Mouse (Mus musculus) myocyte (in vitro differentiated cells): Measurements from ENCODE around the gene Mcl1.

Source experiments
- E2F4 ChIP-seq: IDR thresholded peaks from one replicate; pipeline ENCODE4 v1.6.1; 2011; ENCODE audit warnings: mild to moderate bottlenecking, control low read depth, moderate library complexity; ENCODE audit not compliant: insufficient read depth
- MAX ChIP-seq: IDR thresholded peaks from one replicate; pipeline ENCODE4 v1.6.1; 2011; ENCODE audit warnings: low read depth, mild to moderate bottlenecking, control low read depth
- MYOD1 ChIP-seq, 3 experiments: IDR thresholded peaks; one replicate each; pipeline ENCODE4 v1.6.1; 2011; ENCODE audit warnings: control low read depth in 2 of 3, low read depth in 2 of 3, mild to moderate bottlenecking in 2 of 3, moderate library complexity in 1 of 3; ENCODE audit not compliant: insufficient read length in 2 of 3, control insufficient read depth in 1 of 3
- POLR2A ChIP-seq: IDR thresholded peaks from one replicate; pipeline ENCODE4 v1.6.1; 2011; ENCODE audit warnings: low read depth, mild to moderate bottlenecking, control low read depth, moderate library complexity; ENCODE audit not compliant: insufficient read length
- POLR2AphosphoS2 ChIP-seq: IDR thresholded peaks from one replicate; pipeline ENCODE4 v1.6.1; 2011; ENCODE audit warnings: low read depth, control low read depth; ENCODE audit not compliant: insufficient read length
- TCF12 ChIP-seq: IDR thresholded peaks from one replicate; pipeline ENCODE4 v1.6.1; 2011; ENCODE audit warnings: mild to moderate bottlenecking, control low read depth; ENCODE audit not compliant: poor library complexity, insufficient read depth, severe bottlenecking
- TCF3 ChIP-seq: IDR thresholded peaks from one replicate; pipeline ENCODE4 v1.6.1; 2011; ENCODE audit warnings: low read depth, control low read depth; ENCODE audit not compliant: insufficient read length

- no peak for TF ChIP-seq MAX
- no peak for TF ChIP-seq E2F4
- TF ChIP-seq TCF12, result no peak
- no peak for TF ChIP-seq POLR2A
- TF ChIP-seq TCF3, result no peak
- no peak for TF ChIP-seq MYOD1 (IDR thresholded peaks at IDR 0.05; ENCODE audit: control insufficient read depth in 1 of 3, insufficient read length in 2 of 3, low read depth in 2 of 3)
- TF ChIP-seq POLR2AphosphoS2, result no peak
These were observed 4.9 kb downstream of the Mcl1 start for GRCm38 (mm10) chr3:95663486-95663885.
